Mouse (Mus musculus) embryonic facial prominence, embryonic 10.5 days (tissue): ENCODE measurements around the gene Gpr139. TPM values are rescaled to one million over a fixed set of nuclear protein-coding genes. Genes with fewer than 3 reads are reported as not detected.

ENCODE experiments used
- polyA plus RNA-seq: library from polyadenylated mRNA; unstranded; fragments of >200 nt; fragmentation: Nextera tagmentation; extraction: Ambion mirVana; gene quantifications from 2 replicates; pipeline ENCODE4 v1.2.1, GENCODE M21; 2016

Gene Gpr139
- polyA plus RNA-seq, 1 experiment from 2014 or later: 0.07 TPM

Other genes with a start within 250 kb of the Gpr139 start
- gene Gprc5b, start 189.4 kb downstream of the Gpr139 start, polyA plus RNA-seq: 7.2 and 8.2 TPM in 2 replicates